Mouse (Mus musculus) limb, embryonic 13.5 days (tissue): ENCODE measurements at regions not wholly inside any gene's neighbourhood (a gene's known extent, or its start where the extent isn't known, plus 50 kb on each side); places are given as distances from the start of the nearest gene placed in this dataset.

Experiments
- ATAC-seq: fragments of 200-750 bp; cut with Nextera tagmentation; 2 replicates; pipeline ENCODE4 v1.8.0; 2017; ENCODE audit warnings: low read depth, moderate number of reproducible peaks, moderate TSS enrichment; ENCODE audit not compliant: low FRiP score
- H3K27ac ChIP-seq: fragments of 300-500 bp; sonication (generic); 2 replicates; pipeline ENCODE4 v1.5.1; 2015; ENCODE audit warnings: inconsistent platforms, mild to moderate bottlenecking, moderate library complexity
- H3K27me3 ChIP-seq: fragments of 300-500 bp; sonication (generic); 2 replicates; pipeline ENCODE4 v1.6.1; 2015; ENCODE audit warnings: mild to moderate bottlenecking, inconsistent platforms
- H3K36me3 ChIP-seq: fragments of 300-500 bp; sonication (generic); 2 replicates; pipeline ENCODE4 v1.6.1; 2015; ENCODE audit warnings: inconsistent platforms, mild to moderate bottlenecking, moderate library complexity
- H3K4me1 ChIP-seq: fragments of 300-500 bp; sonication (generic); 2 replicates; pipeline ENCODE4 v1.6.1; 2015; ENCODE audit warnings: inconsistent platforms
- H3K4me2 ChIP-seq: fragments of 300-500 bp; sonication (generic); replicated peaks from 2 replicates; pipeline ENCODE4 v1.6.1; 2015; ENCODE audit warnings: inconsistent platforms, mild to moderate bottlenecking, moderate library complexity
- H3K4me3 ChIP-seq: fragments of 300-500 bp; sonication (generic); 2 replicates; pipeline ENCODE4 v1.5.1; 2015; ENCODE audit warnings: moderate library complexity, mild to moderate bottlenecking, inconsistent platforms
- H3K9ac ChIP-seq: fragments of 300-500 bp; sonication (generic); 2 replicates; pipeline ENCODE4 v1.6.1; 2015; ENCODE audit warnings: mild to moderate bottlenecking, inconsistent platforms
- H3K9me3 ChIP-seq: fragments of 300-500 bp; sonication (generic); 2 replicates; pipeline ENCODE4 v1.6.1; 2016; ENCODE audit warnings: inconsistent platforms
- WGBS: fragments of 180-500 bp; shearing (Covaris S2); methylation state at CpG from one replicate; pipeline ENCODE4 v1.1.7; 2015; 5-methylcytosine and 5-hydroxymethylcytosine counted together

DNA sequence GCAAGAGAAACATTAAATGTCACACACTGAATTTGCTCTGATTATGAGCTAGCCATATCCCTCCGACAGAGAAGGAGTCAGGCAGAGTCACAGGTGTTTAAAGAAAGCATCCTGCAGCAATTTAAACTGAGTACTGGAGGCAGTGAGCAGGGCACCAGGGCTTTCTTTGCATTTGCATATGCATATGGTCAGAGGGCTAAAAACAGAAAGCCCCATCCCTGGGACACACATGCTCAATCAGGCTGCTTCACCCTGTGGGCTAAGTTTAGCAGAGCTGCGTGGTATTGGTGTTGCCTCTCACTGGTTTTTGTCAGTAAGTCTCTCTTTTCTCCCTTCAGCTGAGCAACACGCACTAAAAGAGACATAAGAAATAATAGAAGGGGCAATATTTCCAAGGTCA, 289.9 kb upstream of the Rps6ka3 start:
- H3K9ac ChIP-seq: no peak overlapping the region
- H3K4me1 ChIP-seq: no peaks in the 10 kb centered on the region
- H3K4me2 ChIP-seq: no peak overlapping the region
- no peaks in the 10 kb centered on the region for H3K9me3 ChIP-seq
- no peak overlapping the region for H3K27ac ChIP-seq
- H3K27me3 ChIP-seq: peaks cover 26% of the 10 kb centered on the region
- H3K4me3 ChIP-seq: no peak overlapping the region
- ATAC-seq: no peak
- WGBS: 44% methylated on average over 3 of the region's 3 CpGs
- H3K36me3 ChIP-seq: no peaks in the 10 kb centered on the region

DNA sequence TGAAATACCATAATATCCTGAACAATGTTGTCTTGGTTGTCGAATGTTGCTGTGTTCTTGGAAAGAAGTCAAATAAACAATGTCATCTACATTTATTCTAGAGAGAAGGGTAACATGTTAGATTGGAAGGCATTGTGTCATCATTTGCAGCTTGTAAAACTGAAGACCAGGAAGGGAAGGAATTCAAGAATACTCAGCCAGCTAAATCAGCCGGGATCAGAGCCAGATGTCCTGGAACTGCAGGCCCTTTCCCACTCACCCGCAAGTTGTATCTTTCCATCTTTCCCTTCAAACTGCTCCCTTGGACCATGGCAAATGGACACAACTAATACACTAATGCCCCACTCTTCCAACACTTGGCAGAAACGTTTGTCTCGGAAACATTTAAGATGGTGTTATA, 288.7 kb upstream of the Rps6ka3 start:
- Histone ChIP-seq H3K36me3 (no peaks in the 10 kb centered on the region), H3K4me3 (no peak overlapping the region), H3K27me3 (peaks cover 26% of the 10 kb centered on the region), H3K4me2 (peak overlapping the region; percentile 39; the same call in 1 of the 2 replicates), H3K9me3 (no peaks in the 10 kb centered on the region), H3K27ac (no peak overlapping the region), H3K9ac (no peak overlapping the region), H3K4me1 (no peaks in the 10 kb centered on the region)
- ATAC-seq: no peak
- 39% methylated on average over 5 of the region's 5 CpGs for WGBS

DNA sequence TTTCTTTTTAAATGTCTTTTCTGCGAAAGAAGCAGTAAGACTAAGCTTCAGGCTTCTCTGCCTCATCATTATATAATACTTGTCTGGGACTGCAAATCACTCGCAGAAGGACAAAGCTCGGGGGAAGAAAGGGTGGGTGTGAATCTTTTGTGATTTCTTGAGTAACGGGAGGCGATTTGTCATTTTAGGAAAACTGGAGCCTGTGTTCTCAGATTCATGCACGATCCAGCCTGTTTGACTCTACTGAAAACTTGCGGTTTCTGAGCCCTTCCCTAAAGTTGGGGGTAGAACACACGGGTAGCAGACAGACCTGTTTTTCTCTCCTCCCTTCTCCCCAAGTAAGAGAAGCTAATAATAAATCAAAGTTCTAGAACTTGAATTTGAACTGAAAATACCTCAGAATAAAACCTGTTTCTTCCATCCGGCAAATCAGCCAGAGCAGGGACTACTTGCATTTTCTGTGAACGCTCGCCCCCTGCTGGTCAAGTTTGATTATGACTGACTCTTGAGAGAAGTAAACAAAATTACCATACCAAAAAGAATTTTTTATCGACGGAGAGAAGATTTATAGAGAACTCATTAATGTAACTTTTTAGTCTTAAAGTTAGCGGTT, 288.2 kb upstream of the Rps6ka3 start:
- 28% methylated on average over 14 of the region's 14 CpGs for WGBS
- H3K4me1 ChIP-seq: no peaks in the 10 kb centered on the region
- no peak overlapping the region for H3K27ac ChIP-seq
- H3K9me3 ChIP-seq: no peaks in the 10 kb centered on the region
- H3K9ac ChIP-seq: no peak overlapping the region
- peak overlapping the region; percentile 39 for H3K4me2 ChIP-seq
- no peak; the same call in 1 of the 2 replicates for ATAC-seq
- H3K4me3 ChIP-seq: no peak overlapping the region
- H3K36me3 ChIP-seq: no peaks in the 10 kb centered on the region
- peaks cover 26% of the 10 kb centered on the region for H3K27me3 ChIP-seq

DNA sequence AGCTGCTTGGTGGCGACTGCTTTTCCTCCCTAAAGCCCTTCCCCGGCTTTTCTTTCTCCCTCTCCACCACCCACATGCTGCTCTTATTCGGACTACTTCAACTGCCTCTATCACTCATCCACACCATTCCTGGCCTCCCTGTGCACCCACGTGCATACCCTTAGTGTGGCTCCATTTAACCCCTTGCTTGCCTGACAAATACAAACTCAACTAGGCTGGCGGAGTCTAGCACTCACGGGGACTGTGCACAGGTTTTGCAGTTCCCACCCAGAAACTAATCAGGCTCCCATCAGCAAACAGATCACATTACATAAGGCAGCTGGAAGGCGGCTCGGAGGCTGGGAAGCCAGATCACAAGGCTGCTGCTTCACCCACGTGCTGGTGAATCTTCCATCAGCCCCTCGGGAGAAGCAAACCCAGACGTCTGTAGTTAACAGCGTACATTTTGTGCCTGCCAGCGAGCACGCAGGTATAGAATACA, 287.0 kb upstream of the Rps6ka3 start:
- no peak overlapping the region for H3K9ac ChIP-seq
- 17% methylated on average over 14 of the region's 14 CpGs for WGBS
- H3K27me3 ChIP-seq: peaks cover 26% of the 10 kb centered on the region
- H3K4me1 ChIP-seq: no peaks in the 10 kb centered on the region
- H3K4me2 ChIP-seq: peak overlapping the region; percentile 54
- H3K27ac ChIP-seq: no peak overlapping the region
- H3K9me3 ChIP-seq: no peaks in the 10 kb centered on the region
- H3K36me3 ChIP-seq: no peaks in the 10 kb centered on the region
- peak; percentile 66 for ATAC-seq
- peak overlapping the region; percentile 15; the same call in 1 of the 2 replicates for H3K4me3 ChIP-seq

DNA sequence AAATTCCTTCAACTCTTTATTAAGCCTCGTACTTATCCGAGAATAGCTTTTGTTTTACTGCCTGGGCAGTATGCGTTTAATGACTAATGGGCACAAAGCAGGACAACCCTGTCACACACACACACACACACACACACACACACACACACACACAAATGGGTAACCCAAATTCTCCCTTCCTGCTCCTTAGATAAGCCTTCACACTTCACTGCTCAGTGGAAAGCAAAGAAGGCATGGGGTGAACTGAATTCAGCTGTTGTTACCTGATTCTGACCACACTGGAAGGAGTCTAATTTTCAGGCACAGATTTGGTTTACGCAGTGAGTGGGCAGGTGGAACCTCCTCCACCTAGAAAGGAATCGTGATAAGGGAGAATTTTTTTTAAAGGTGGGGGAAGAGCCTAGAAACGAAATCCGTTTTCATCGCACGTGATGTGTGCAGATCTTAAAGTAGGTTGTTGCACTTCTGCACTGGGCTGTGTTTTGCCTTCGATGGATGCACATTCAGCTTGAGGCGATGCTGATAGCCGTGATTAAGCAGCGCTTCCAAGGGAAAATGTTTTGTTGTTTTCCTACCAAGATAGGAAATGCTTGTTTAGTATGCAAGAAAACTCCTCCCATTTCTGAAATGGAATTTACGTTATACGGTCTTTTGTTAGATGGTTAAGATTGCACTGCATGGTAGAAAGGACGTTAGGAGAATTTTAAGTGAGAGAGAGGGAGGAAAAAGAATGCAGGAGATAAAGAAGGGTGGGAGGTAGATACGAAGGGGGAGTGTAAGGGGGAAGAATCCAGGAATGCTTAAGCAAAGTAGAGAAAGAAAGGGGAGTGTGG, 286.2 kb upstream of the Rps6ka3 start:
- no peak for ATAC-seq
- Histone ChIP-seq H3K36me3 (no peaks in the 10 kb centered on the region), H3K9ac (no peak overlapping the region), H3K27ac (no peak overlapping the region), H3K4me3 (no peak overlapping the region), H3K4me1 (no peaks in the 10 kb centered on the region), H3K27me3 (peaks cover 26% of the 10 kb centered on the region), H3K9me3 (no peaks in the 10 kb centered on the region), H3K4me2 (peak overlapping the region; percentile 54)
- 40% methylated on average over 17 of the region's 17 CpGs for WGBS

DNA sequence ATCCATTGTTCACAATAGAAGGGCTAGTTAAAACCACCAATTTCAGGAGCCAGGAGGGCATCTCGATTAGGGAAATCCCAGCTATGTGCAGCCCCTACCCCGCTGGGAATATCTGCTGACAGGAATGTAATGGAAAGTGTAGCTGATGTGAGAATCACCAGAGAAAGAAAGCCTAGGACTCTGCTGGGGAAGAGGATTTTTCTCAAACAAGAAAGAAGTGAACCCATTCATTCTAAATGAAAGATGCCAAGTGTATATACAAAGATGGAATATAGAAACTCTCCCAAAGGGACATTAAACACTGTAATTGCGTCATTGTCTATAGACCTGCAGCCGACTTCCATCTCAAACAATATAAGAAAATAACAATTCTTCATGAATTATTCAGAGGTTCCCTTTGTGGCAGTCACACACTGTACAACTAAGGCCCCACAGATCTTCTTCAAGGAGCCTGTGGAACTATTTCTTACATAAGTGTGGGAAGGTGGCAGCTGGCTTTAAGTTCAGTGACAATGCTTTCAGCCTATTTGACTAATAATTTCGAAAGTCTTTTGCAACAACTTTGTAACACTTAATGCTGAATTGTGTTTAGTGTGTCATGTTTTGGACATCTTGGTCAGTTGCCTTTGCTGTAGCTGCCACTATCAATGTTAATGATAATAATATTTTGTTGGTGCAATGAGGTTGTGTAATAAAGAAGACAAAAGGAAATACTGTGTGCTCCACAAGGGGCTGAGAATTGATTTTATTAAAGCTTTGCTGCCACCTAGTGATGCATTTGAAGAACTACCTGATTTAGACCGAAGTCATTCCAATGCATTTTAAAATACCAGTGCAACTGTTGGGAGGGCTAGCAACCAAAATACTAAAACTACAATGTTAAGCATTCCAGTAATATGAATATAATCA, 285.4 kb upstream of the Rps6ka3 start:
- WGBS: 45% methylated on average over 6 of the region's 6 CpGs
- H3K9me3 ChIP-seq: no peaks in the 10 kb centered on the region
- ATAC-seq: no peak
- no peak overlapping the region for H3K4me2 ChIP-seq
- no peak overlapping the region for H3K4me3 ChIP-seq
- peaks cover 26% of the 10 kb centered on the region for H3K27me3 ChIP-seq
- no peaks in the 10 kb centered on the region for H3K4me1 ChIP-seq
- no peak overlapping the region for H3K9ac ChIP-seq
- no peaks in the 10 kb centered on the region for H3K36me3 ChIP-seq
- H3K27ac ChIP-seq: no peak overlapping the region

DNA sequence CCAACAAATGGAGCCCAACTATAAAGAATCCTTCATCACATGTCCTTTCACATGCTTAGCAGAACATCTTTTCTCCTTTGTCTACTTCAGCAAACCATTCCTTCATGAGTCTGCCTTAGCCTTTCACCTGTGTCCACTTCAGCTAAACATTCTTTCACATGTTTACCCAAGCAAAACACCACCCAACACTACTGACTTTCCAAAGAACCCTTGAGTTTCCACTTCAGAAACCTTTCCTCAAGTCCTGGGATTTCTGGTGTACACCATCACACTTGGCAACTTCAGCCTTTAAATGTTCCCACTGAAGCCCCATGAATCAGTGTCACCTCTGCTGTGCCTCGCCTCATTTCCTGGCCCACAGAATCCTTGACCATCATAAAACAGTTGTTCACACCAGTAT, 278.2 kb upstream of the Rps6ka3 start:
- Histone ChIP-seq H3K9ac (no peak overlapping the region), H3K36me3 (no peaks in the 10 kb centered on the region), H3K9me3 (no peaks in the 10 kb centered on the region), H3K27ac (no peak overlapping the region), H3K4me2 (no peak overlapping the region), H3K4me1 (no peaks in the 10 kb centered on the region), H3K27me3 (peaks cover 2% of the 10 kb centered on the region; the same call in 1 of the 2 replicates), H3K4me3 (no peak overlapping the region)
- ATAC-seq: no peak
- 62% methylated on average over 1 of the region's 1 CpGs for WGBS

DNA sequence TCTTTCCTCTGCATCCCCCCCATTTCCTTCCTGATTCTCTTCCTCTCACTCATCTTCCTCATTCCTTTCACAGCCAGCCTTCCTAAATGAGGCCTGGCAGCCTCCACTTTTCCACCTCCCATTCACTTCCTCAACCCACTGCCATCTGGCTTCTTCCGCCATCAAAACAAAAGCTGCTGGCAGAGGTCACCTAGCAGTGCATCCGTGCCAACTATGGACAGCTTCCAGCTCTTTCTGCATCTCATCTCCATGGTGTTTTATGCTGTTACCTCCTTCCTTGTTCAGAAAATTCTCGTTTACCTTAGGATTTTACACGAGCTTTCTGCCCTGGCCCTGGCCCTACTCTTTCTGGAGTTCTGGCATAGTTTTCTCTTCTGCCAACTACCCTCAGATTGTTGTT, 262.9 kb upstream of the Rps6ka3 start:
- H3K9ac ChIP-seq: no peak overlapping the region
- H3K9me3 ChIP-seq: no peaks in the 10 kb centered on the region
- H3K27me3 ChIP-seq: no peaks in the 10 kb centered on the region
- no peak for ATAC-seq
- H3K36me3 ChIP-seq: no peaks in the 10 kb centered on the region
- H3K4me3 ChIP-seq: no peak overlapping the region
- whole genome bisulfite sequencing: 68% methylated on average over 4 of the region's 4 CpGs
- H3K4me2 ChIP-seq: no peak overlapping the region
- no peak overlapping the region for H3K27ac ChIP-seq
- no peaks in the 10 kb centered on the region for H3K4me1 ChIP-seq

DNA sequence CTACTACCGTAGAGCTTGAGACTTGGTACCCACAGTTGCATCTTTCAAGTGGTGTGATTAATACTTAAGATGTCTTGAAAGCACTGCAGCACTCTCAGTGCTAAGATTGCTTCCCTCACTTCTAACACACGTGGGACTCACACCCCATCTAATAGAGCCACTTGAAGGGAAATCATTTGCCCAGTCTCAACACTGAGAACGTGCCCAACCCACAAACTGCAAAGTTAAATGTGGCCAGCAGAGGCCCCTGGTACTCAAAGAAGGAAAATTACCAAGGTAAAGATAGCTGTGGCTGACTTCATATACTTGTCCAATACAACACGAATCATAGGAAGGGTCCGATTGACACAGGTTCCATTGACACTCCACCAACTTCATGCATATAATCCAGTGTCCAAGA, 238.4 kb upstream of the Rps6ka3 start:
- H3K9me3 ChIP-seq: no peaks in the 10 kb centered on the region
- H3K9ac ChIP-seq: no peak overlapping the region
- no peak overlapping the region for H3K4me2 ChIP-seq
- no peak overlapping the region for H3K4me3 ChIP-seq
- no peak overlapping the region for H3K27ac ChIP-seq
- no peaks in the 10 kb centered on the region for H3K4me1 ChIP-seq
- no peak for ATAC-seq
- H3K36me3 ChIP-seq: no peaks in the 10 kb centered on the region
- WGBS: 59% methylated on average over 5 of the region's 5 CpGs
- no peaks in the 10 kb centered on the region for H3K27me3 ChIP-seq

DNA sequence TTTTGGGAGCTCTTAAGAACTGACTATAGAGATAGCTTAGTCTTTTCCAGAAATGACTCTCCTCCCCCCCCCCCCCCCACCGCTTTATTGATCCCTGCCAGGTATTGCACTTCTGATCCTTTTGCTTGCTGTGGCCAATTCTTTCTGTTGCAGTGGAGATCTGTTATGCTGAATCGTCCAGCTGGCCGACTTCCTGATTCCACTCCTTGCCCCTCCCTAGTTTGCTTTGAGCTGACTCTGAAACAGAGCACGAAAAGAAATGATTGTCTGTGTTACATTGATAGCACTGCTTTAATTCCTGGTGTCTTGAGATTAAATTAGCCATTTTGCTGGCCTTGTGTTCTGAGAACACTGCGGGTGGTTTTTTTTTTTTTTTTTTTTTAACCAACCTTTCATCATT, 233.5 kb upstream of the Rps6ka3 start:
- Histone ChIP-seq H3K4me1 (no peaks in the 10 kb centered on the region), H3K9ac (no peak overlapping the region), H3K4me3 (no peak overlapping the region), H3K27me3 (no peaks in the 10 kb centered on the region), H3K36me3 (no peaks in the 10 kb centered on the region), H3K4me2 (no peak overlapping the region), H3K9me3 (no peaks in the 10 kb centered on the region), H3K27ac (no peak overlapping the region)
- 74% methylated on average over 5 of the region's 5 CpGs for WGBS
- no peak for ATAC-seq

DNA sequence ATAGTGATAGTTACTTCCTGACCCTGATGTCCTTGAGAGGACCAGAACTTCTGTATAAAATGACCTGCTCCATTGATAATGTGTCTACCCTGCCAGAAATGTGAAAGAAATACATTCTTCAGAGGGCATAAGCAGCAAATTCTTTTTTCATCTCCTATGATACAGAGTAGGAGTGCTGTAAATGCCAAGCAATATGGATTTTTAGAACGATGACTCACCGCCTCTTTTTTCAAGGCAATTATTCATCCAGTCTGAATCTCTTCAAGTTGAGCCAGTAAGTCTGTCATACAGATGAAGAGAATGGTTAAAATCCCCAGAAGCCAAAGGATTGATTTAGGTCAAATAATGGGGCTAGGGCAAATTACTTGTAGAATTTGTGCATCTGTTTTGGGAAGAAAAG, 225.4 kb upstream of the Rps6ka3 start:
- Histone ChIP-seq H3K4me2 (no peak overlapping the region), H3K27me3 (no peaks in the 10 kb centered on the region; the same call in 1 of the 2 replicates), H3K4me1 (no peaks in the 10 kb centered on the region), H3K36me3 (no peaks in the 10 kb centered on the region), H3K27ac (no peak overlapping the region), H3K9ac (no peak overlapping the region), H3K4me3 (no peak overlapping the region), H3K9me3 (no peaks in the 10 kb centered on the region)
- 93% methylated on average over 2 of the region's 2 CpGs for WGBS
- ATAC-seq: no peak

DNA sequence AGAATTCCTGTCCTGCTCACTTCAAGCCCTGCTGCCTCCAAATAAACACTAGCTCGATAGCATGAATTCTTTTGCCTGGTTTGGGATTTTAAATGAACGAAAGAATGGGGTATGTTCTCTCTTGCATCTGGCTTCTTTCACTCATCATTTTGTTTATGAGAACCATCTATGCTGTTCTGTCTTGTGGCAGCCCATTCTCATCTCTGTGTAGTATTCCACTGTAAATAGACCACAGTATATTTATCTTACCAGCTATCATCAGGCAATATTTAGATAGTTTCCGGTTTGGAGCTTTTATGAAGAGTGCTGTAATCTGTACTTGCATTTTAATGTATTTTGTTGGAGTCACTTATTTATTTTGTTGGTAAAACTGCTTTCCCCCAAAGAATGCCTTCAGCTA, 222.4 kb upstream of the Rps6ka3 start:
- no peaks in the 10 kb centered on the region; the same call in 1 of the 2 replicates for H3K27me3 ChIP-seq
- no peak overlapping the region for H3K9ac ChIP-seq
- WGBS: 42% methylated on average over 3 of the region's 3 CpGs
- H3K4me3 ChIP-seq: no peak overlapping the region
- H3K4me1 ChIP-seq: no peaks in the 10 kb centered on the region
- H3K9me3 ChIP-seq: no peaks in the 10 kb centered on the region
- H3K27ac ChIP-seq: no peak overlapping the region
- H3K36me3 ChIP-seq: no peaks in the 10 kb centered on the region
- no peak overlapping the region for H3K4me2 ChIP-seq
- ATAC-seq: no peak
